Mouse (Mus musculus): ENCODE results near the gene Rxrg.

The Rxrg gene

DNA sequence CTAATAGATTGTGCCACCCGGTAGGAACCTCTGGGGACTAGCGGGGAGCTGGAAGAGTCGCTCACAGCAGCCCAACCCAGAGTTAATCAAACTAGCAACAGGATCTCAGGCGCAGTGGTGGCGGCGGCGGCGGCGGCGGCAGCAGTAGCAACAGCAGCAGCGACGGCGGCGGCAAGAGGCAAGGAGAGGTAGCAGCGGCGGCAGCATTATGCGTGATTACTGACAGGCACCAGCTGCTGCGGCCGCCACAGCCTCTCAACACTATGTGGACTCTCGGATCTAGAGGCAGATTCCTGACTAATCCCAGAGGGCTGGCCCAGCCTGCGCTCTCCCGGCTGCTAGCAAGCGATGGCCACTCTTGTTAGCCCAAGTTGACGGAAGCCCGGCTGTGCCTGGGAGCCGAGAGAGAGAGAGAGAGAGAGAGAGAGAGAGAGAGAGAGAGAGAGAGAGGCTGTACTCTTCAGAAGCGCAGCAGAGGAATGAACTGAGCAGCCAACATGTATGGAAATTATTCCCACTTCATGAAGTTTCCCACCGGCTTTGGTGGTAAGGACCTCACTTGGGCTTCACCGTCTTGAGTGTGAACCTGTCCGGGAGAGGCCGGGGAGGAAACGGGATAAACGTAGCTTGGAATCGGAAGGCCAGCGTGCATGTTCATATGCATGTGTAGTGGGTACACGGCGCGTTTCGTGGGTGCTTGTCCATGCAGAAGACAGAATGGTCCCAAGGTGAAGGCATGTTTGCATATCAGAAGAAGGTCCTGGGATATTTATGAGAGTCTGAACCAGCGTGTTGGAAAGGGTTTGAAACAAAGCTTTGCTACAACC is at the start of gene Rxrg:
Rxrg (plus strand) TSS at position 130 of the 827 bp plus-strand sequence.
- DNase-seq (ENCODE audit: low spot score), result peak; percentile 90

DNA sequence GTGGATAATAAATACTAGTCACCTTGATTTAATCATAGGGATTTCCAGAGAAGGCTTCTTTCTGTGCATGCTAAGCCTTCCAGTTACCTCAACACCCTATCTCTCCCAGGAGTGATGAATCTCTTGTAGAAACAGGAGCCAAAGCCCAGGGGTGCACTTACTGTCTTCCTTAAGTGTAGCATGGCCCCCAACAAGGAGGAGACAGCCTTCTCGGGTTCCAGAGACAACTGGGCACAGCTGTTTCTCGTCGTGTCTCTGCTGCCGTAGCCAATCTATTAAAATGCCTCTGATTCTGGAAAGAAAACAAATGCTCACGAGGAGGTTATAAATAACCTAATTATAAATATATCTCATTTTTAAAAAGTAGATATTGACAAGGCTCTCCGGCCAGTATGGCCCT is 48.9 kb upstream of the Rxrg start:
- no peak for DNase-seq (ENCODE audit: low spot score)

DNA sequence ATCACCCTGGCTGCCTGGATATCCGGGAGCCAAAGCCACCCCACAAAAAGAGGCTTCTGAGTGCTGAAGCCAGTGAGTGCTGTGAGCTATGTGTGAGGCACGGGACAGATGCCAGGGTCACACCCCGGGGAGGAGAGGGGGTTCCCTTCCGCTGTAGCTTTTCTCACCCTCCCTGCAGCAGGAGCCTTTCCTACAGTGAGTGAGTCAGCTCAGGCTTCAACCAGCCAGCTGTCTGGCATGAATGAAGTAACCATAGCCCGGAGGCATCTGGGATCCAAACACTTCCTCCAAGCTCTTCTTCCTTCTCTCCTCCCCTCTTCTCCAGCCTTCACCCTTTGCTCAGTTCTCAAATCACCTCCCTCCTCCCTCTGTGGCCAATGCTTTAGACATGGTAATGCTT is 46.6 kb upstream of the Rxrg start:
- no peak for DNase-seq (ENCODE audit: low spot score)

DNA sequence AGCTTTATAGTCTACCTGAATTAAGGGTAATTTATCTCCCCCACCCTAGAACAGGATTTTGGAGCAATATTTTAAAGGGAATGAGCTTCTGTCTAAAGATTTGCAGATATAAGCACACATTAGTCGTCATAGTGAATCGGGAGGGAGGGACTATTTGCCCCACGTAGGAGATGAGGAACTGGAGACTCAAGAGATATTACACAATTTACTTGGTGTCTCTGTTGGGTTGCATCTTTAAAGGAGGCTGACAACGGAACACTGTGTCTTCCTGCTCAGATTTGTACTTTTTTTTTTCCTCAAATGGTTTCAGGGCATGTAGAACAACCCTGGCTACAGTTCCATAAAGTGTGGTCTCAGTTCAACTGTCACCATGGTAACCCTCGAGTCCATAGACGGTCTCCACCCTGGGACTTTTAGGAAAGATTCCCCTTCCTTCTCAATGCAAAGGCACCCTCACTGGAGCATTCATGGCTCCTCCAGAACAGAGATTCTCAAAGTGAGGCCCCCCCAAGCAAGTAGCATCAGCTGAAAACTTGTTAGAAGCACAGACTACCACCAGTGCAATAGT is 44.1 kb upstream of the Rxrg start:
- no peak for DNase-seq (ENCODE audit: low spot score)

DNA sequence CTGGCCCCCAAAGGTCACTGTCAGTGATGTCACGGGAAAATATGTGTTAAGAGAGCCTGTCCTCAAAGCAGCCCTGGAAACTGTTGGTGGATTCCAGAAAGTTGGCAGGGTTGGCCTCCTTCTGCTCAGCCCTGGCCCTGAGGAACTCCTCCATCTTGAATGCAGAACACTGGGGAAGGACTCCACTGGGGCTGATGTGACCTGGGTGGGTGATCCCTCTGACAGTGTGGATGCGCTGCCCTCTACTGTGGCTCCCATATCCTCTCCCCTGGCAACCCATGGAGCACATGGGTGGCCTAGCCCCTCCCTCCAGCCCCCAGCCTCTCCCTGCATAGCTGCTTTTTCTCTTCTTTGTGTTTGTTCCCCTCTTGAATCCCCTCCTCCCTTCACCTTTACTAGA is 31.6 kb upstream of the Rxrg start:
- peak; percentile 24 for DNase-seq (ENCODE audit: low spot score)

DNA sequence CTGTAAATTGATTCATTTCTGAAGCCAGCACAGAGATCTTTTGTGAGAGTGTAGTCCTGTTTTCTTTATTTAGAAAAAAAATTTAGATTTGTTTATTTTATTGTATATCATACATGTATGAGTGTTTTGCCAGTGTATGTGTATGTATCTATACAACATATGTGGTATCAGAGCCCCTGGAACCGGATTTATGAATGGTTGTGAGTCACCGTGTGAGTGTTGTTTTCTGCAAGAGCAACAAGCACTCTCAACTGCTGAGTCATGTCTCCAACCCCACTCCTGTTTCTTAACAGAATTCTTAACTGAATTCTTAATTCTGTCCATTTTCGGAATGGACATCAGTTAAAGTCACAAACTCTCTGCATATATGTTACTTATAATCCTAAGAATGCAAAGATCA is 19.1 kb upstream of the Rxrg start:
- DNase-seq (ENCODE audit: low spot score), result no peak

DNA sequence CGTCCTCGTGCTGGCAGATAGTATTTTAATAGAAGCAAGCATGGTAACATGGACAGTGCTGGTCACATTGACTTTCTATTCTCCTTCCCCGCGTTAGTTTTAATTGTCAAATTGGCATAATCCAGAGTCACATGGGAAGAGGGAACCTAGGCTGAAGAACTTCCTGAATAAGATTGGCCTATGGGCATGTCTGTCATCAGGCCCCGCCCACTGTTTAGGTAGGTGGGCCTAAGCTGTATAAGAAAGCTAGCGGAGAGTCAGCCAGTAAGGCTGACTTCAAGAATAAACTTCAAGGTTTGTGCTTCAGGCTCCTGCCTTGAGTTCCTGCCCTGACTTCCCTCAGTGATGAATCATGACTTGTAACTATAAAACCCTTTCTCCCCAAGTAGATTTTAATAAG is 15.0 kb upstream of the Rxrg start:
- no peak for DNase-seq (ENCODE audit: low spot score)

DNA sequence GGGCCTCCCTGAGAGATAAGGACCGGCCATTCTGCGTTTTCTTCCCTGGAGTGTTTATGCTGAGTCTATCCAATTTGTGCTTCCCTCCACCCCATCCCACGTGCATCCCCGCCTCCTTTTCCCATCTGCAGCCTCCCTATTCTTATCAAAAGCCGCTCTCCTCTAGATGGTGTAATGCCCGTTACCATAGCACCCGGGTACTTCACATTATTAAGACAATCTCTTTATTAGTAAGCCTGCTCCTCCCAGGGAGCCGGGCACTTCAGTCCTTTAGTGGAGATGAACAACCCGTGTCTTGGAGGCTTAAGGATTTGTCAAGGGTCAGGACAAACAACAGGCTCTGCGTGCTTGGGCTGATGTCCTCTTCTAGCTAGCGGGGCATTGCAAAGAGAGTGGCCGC is 14.3 kb upstream of the Rxrg start:
- peak; percentile 30 for DNase-seq (ENCODE audit: low spot score)

DNA sequence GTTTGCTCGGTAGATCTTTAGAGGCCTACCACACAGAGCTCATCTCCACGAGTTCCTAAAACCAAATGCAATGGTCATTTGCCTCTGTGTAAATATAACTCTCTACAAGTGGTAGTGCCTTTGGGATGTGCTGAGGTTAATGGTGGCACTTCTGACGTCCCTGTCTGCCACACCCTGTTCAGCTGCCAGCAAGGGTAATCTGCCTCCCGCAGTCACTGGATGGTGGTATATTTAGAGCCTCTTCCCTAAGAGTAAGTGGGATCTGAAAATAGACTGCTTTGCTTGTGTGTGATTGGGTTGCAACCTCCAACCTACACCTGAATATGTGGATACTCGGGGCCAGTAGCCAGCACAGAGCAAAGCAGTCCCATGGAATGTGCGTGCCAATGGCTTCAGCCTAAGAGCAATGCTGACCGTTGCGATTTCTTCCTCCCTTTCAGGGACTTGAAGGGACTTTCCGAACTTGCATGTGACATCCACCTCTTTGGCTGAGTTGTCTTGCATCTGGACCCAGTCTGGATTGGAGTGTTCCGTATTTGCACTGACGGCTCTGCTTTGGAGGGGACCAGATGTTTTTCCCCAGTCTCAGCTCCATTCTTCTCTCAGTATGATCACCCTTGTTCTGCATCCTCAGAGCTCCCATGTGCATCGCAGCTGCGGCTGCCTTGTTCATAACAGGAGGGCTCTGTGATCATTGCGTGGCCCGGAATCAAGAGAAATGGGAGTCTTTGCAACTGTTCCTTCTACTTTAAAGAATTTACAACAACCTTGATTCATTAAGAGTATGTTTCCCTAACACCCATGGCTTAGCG is 9.2 kb upstream of the Rxrg start:
- no peak for DNase-seq (ENCODE audit: low spot score)

DNA sequence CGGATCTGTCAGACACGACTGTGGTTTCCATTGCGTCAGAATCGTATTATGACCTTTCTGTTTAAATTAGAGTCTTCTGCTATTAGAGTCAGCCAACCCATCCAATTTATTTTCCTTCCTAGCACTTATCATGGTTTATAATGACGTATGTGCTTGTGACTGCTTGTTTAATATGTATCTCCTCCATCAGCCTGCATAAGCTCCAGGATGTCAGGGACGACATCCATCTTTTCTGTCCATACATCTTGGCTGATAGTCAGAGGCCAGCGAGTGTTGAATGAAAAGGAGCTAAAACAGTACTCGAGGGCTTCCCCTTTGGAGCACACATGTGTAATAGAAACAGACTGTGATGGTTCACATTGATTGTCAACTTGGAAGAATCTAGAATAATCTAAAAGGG is 6.0 kb upstream of the Rxrg start:
- no peak for DNase-seq (ENCODE audit: low spot score)

DNA sequence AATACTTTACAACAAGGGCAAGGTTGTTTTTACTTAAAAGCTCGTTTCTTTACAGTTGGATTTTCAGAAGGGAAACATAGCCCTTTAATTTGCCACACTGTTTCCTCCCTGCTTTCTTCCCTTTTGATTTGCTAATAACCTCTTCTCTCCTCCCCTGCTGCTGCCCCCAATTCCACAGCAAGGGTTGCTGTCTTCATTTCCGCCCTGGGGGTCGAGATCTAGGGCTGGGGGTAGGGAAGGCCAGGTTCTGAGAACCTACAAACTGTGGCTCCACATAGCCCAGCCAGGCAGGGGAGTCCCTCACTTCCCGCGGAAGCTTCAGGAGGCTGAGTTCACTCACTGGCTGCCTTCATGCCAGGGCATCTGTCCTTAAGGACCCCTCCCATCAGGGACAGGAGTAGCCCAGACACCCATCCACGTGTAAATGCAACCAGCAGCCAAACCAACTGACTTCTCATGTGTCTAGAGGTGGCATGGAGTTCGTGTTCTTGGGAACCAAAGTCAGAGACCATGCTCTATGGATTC is 1.1 kb downstream of the Rxrg start:
- DNase-seq (ENCODE audit: low spot score), result no peak

DNA sequence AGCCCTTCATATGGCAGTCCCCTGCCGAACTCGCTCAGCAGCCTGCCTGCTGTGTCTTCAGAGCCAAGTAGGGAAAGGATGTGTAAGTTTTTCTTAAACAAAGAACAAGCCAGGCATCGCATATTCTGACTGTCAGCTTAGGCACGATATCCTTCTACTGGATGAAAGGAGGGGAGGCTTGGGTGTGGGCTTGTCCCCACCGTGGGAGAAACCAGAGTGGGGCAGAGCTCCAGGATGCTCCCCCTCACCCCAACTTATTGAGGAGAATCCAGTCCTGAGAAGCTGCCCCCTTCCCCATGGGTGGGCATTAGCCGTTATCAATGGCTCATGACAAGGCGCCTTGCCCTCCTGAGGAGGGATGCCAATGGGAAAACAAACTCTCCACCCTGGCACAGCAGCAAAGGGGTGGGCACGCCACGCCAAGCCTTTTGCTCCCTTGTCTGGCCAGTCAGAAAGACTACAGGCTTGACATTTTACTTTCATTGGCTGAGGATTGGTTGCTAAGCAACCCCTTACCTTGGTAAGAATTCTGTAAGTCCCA is 10.1 kb downstream of the Rxrg start:
- no peak for DNase-seq (ENCODE audit: low spot score)

DNA sequence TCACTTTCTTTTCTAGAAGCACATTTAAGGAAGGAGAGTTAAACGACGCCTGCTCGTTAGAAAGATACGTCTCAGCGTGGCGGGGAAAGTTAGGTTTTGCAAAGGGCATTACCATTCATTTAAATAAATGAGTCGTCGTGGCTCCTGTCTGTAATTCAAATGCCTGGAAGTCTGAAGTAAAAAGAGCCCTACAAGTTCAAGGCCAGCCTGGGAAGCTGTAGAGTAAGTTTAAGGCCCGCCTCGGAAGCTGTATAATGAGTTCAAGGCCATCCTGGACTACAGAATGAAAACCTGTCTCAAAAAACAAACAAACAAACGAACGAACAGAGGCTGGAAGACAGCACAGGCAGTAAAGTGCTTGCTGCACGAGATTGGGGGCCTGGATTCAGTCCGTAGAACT is 18.9 kb downstream of the Rxrg start:
- no peak for DNase-seq (ENCODE audit: low spot score)

DNA sequence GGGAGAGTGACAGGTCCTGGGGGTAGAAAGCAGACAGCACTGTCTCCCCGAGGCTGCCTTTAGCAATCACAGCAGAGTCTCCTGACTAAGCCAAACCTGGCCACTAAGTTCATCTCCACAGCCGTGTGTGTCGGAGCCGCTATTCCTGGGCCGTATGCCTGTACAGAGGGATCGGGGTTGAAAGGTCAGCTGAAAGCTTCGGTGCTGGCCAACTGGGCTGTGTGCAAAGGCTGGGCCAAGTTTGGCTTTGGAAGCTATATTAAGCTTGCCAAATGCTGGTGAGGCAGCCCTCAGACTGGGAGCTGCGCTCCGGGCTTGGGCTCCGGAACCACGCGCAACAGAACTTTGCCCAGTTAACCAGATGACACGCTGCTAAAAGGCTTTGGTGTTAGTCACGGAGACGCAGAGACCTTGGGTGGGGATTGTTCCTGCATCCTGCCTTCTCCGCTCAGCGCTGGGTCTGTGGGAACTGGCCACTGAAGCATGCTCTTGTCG is 19.9 kb downstream of the Rxrg start:
- no peak for DNase-seq (ENCODE audit: low spot score)

DNA sequence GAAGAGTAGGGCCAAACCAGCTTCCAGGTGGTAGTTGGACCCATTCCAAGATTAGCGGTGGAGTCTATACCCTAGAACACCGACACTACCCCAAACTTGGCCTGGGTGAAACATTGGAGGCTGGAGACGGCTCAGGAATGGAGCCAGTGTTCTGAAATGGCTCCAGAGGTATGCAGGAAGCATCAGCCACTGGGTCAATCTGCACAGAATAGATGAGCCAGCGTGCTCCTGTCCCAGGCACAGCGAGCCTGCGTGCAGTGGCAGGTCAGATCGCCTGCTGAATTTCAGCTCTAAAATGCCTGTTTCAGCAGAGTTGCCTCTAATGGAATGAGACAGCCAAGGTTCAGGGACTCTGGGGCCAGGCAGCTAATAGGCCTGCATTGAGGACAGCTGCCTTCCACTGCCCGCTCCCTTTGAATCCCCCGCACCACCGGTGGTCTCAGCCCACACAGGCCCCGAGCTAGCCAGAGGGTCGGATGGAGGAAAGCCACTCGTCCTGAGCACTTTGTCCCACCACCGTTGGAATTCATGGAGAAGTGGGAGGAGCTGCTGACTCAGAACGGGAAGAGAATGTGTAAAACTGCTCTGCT is 22.1 kb downstream of the Rxrg start:
- no peak for DNase-seq (ENCODE audit: low spot score)

DNA sequence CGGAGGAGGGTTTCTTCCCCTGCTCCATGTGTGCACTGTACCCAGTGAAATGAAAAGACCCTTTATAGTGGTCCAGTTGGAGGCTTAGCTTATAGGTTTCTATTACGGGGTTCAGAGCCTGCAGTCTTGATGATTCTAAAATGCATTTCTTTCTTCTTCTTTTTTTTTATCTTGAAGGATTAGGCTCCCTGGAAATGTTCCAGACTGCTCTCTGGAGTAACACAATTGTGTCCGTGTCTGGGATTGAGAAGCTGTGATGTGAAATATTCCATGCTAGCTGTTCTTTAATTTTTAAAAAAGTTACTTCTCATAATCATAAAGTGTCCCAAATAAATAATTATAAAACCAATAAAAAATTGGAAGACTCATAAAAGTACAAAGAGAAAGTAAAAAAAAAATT is 26.9 kb downstream of the Rxrg start:
- no peak for DNase-seq (ENCODE audit: low spot score)

DNA sequence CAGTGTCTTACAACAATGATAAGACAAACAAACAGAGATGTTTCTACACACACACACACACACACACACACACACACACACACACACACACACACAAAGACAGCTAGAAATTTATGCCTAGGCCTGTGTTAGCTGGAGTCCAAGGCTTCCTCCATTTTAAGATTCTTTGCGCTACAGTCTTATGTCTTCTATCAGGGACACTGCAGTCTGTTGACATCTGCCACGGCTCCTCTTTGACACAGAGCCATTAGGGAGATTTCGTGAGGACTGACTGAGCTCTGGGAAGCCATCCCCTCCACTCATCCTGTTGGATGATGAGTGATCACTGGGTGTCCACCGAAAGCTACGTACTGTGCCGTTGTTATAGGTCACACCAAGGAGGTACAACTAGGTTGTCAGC is 33.6 kb downstream of the Rxrg start:
- DNase-seq (ENCODE audit: low spot score), result no peak

DNA sequence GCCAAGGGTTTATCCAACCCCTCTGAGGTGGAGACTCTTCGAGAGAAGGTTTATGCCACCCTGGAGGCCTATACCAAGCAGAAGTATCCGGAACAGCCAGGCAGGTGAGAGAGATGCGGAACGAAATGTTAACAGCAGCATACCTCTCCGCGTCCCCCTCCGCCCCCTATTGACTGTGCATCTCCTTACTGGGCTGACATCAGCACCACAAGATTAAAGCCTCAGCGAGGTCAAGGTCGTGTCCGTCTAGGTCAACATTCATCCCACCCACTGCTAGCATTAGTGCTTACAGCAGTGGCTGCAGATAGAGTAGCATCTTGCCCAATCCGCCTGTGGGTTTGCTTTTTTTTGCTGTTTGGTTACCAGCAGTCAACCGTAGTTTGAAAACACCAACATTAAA is 37.5 kb downstream of the Rxrg start:
- no peak for DNase-seq (ENCODE audit: low spot score)

DNA sequence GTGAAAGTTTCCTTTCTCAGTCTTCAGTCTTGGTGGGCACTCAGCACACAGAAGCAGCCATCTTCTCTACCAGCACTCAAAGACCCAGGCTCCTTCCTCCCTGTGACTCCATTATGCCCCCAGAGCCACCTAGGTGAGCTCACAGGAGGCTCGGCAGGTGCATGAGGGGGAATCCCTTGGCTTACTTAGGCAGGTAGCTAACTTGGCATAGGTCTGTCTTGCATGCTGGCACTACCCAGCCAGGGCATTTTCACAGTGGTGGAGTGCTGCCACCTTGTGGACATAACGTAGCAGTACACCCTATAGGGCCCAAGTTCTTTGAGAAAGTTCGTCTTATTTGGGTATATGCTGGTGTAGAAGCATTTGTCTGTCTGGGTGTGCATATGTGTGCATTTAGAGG is 38.8 kb downstream of the Rxrg start:
- DNase-seq (ENCODE audit: low spot score), result peak; percentile 83

DNA sequence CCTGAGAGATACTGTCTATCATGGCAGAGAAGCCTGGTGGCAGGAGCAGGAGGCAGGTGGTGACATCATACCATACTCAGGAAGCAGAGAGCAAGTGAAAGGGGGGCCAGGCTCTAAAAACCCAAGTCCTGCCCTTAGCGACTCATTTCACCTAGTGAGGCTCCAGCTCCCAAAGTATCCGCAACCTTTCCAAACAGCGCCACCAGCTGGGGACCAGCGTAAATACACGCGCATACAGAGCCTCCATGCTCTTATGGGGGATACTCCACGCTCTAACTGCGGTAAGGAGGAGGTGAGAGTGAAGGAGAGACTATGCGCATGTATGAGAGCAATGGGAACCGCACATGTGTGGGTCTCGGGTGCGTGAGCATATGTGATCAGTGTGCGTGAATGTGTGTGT is 39.9 kb downstream of the Rxrg start:
- DNase-seq (ENCODE audit: low spot score), result peak; percentile 66

DNA sequence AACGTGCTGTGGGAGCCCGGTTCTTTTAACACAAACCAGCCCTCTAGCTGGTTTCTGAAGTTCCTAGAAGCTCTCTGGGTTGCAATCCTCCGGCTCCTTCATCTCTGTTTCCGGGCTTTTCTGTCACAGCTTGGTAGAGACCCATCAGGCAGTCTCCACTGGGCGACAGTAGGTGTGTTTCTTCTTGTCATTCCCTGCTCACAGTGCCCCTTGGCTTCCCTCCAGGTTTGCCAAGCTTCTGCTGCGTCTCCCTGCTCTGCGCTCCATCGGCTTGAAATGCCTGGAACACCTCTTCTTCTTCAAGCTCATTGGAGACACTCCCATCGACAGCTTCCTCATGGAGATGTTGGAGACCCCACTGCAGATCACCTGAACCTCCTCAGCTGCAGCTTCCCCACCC is 40.7 kb downstream of the Rxrg start:
- DNase-seq (ENCODE audit: low spot score), result no peak
